Mouse (Mus musculus): ENCODE measurements around the gene Vmn1r220.
"Not testable (repeated sequence)": the region's sequence is repeated elsewhere in the genome, so short reads cannot be mapped to it uniquely, and the experiment has no call there.

The Vmn1r220 gene

DNA sequence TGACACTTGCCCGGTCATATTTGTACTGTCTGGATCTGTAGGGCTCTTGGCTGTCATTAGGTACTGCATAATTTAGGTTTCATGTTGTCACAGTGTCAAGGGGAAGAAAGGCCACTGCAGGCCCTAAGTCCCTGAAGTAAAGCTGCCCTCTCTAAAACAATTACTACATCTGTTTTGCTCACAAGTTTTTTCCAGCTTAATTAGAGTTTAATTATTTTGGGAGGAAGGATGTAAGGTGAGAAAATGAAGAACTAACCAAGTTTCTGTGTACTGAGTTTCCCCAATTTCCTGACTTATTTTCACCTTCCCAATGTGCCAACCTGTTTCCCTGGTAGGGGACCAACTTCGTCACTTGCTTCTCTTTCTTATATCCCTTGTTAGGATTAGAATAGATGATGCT lies at the start of gene Vmn1r220:
Vmn1r220 (minus strand) TSS at position 101 of the 400 bp plus-strand sequence.
- no peak for DNase-seq

DNA sequence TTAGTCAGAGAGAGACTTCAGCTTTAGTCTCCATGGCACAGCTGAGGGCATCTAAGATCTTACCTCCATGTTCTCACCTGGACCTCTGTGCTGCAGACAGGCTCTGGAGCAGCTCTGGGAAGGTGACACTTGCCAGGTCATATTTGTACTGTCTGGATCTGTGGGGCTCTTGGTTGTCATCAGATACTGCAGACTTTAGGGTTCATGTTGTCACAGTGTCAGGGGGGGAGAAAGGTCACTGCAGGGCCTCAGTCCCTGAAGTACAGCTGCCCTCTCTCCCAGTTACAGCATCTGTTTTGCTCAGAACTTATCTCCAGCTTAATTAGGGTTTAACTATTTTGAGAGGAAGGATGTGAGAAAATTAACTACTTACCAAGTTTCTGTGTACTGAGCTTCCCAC lies 48.1 kb upstream of the Vmn1r220 start, which contains the start of gene Vmn1r222:
Vmn1r222 (minus strand) TSS at position 101 of the 400 bp plus-strand sequence.
- not testable (repeated sequence) for DNase-seq

DNA sequence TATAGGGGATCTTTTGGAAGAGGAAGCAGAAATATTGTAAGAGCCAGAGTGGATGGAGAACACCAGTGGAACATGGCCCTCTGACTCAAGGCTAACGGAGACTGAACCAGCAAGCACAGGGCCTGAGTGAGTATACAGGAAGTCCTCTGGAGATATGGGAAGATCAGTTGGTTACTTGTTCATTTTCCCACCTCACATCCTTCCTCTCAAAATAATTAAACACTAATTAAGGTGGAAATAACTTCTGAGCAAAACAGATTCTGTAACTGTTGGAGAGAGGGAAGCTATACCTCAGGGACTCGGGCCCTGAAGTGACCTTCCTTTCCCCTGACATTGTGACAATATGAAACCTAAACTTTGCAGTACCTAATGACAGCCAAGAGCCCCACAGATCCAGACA lies 26.1 kb upstream of the Vmn1r220 start, which contains the start of gene Vmn1r221:
Vmn1r221 (plus strand) TSS at position 301 of the 400 bp plus-strand sequence.
- DNase-seq = not testable (repeated sequence)

DNA sequence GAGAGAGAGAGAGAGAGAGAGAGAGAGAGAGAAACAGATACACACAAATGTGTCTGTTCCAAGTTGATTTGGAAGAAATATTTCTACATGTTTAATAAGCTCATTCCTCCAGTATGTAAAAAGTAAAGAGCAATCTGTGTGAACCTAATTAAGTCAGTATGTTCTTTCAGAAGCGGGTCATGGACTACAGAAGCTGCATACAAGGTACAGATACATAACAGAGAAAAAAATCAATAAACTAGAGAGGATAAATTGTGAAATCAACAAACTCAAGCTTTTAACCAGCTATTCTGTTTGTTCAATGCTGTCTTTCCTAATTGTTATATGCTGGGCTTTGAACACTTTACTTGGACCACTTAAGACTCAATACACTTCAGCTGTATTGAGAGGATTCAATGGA lies 16.1 kb upstream of the Vmn1r220 start:
- not testable (repeated sequence) for DNase-seq

DNA sequence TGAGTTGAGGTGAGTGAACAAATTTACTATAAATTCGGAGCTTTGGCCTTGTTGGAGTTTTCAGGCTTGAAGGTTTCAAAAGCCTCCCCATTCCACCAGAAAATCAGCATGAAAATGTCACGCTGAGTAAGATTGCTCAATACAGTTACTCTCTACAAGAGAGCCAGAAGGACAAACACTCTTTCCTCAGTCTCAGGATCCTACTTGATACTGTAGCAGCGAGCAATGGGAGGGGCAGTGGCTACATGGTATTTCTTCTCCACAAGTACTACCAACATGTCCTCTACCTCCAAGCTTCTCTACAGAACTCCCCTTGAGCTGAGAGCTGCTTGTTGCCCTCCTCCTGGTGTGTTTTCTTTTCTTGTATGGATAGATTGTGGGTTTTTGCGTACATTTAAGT lies 21.3 kb downstream of the Vmn1r220 start:
- not testable (repeated sequence) for DNase-seq

DNA sequence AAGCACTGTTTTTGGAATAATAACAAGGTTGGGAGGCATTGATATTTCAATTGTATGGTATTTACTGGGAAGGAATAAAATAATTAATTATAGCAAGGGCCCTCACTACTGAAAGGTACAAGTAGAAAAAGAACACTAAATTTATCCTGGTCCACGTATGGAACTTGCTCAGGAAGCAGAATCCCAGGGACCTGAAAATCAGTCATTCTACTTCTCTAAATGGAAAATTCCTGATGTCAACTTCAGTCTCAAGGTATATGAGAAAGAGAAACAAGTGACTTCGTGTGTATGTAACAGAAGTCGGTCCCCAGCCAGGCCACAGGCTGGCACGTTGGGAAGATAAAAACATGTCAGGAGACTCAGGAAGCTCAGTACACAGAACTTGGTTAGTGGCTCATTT lies 28.8 kb downstream of the Vmn1r220 start, which contains the start of gene Vmn1r219:
Vmn1r219 (plus strand) TSS at position 301 of the 400 bp plus-strand sequence.
- no peak for DNase-seq

DNA sequence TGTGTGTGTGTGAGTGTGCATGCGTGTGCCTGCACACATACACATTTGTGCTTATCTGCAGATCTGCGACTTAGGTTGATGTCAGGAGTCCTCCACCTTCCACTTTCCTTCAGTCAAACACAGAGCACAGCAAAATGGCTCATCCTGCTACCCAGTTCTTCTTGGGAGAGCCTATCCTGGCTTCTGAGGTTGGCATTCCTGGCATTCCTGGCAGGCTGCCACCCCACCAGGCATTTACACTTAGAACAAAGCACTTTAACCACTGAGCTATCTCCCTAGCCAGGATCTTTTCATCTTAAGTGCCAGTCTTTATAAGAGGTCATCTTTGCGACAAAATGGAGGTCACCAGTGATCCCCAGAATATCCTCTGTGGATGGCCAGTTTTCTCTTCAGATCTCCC lies 29.9 kb downstream of the Vmn1r220 start:
- DNase-seq = peak; percentile 31 to 49

DNA sequence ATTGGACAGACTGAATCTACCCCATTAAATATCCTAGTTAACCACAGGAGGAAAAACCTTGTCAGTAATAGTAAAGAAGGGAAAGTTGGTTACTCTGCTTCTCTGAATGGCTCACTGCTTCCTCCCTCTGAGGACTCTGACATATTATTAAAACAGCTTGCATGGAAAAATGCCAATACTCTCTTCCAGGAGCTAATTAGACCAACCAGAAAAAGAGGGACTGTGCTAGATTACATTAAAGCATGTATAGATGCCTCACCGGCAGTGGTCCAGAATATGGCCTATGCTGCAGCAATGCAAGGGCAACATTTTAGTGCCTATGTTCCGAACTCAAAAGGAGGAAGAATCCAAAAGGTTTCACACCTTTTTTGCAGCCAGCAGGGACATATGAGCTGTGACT lies 48.9 kb downstream of the Vmn1r220 start:
- DNase-seq = no peak

DNA sequence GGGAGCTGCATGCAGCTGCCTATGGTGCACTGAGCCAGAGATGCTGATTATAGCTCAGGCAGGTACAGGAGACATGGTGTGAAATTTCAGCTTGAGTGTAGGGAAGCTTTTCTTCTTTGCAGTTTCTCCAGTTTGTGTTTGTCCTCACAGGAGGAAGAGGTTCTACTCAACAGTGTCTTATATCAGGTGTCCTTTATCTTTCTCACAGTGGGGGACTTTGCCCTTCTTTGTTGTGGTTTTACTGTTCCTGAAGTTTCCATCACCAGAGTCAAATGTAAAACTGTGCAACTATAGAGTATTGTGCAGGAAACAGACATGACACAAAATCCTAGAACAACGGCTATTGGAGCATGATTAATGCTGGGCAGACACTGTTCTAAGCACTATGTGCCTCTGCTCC lies 54.3 kb downstream of the Vmn1r220 start:
- DNase-seq = no peak

DNA sequence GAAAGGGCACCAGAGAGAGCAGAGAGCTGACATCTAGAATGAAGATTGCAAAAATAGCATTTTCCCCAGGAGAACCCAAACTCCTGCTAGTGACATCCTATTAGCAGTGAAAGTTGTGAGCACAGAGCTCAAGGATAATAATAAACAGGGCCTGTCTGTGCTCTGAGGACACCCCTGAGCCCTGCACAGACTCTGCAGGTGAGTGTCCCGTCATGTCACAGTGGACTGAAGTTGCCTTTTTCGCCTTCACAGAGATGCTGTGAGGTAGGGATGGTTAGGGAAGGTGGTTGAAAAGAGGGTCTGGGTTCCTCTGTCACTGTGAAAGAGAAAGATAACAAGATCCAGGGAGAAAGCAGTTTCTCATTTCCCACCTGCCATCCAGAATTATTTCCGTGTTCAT lies 54.7 kb downstream of the Vmn1r220 start, which contains the start of gene Vmn1r218:
Vmn1r218 (plus strand) TSS at position 57 of the 400 bp plus-strand sequence.
- no peak for DNase-seq
